Mouse (Mus musculus): ENCODE measurements around the gene Cbx1. TPM values are rescaled to one million over a fixed set of nuclear protein-coding genes. Genes with fewer than 3 reads are reported as not detected.
"Not testable (repeated sequence)": the region's sequence is repeated elsewhere in the genome, so short reads cannot be mapped to it uniquely, and the experiment has no call there.

The Cbx1 gene
- total and polyA plus RNA-seq, 2 experiments from 2014 or later: 55.6 to 57.0 TPM

- peak; percentile 42 for TF ChIP-seq CTCF (IDR thresholded peaks at IDR 0.05; ENCODE audit: low read depth)
- Histone ChIP-seq H3K9me3 (ENCODE audit: low read length) (no peaks in the 10 kb centered on the region), H3K36me3 (ENCODE audit: insufficient read depth) (peaks cover 12% of the 10 kb centered on the region), H3K4me3 (ENCODE audit: low read depth, low read length) (no peak overlapping the region), H3K27me3 (ENCODE audit: insufficient read depth, low read length) (no peaks in the 10 kb centered on the region), H3K4me1 (ENCODE audit: insufficient read depth) (no peaks in the 10 kb centered on the region), H3K4me2 (ENCODE audit: low read depth) (no peak overlapping the region), H3K27ac (ENCODE audit: low read depth, low read length) (no peak overlapping the region), H3K9ac (no peak overlapping the region)
- 48% methylated on average over 1 of the region's 1 CpGs for WGBS
- ATAC-seq (no peak), DNase-seq (no peak)
Measured at GRCm38 (mm10) chr11:96796586-96796985, 7.7 kb downstream of the Cbx1 start.

- ATAC-seq: no peak
- H3K4me3 ChIP-seq (ENCODE audit: low read depth, low read length): no peak overlapping the region
- no peak overlapping the region for H3K27ac ChIP-seq (ENCODE audit: low read depth, low read length)
- no peak overlapping the region for H3K4me2 ChIP-seq (ENCODE audit: low read depth)
- no peak overlapping the region for H3K9ac ChIP-seq
- no peaks in the 10 kb centered on the region for H3K4me1 ChIP-seq (ENCODE audit: insufficient read depth)
- WGBS: 93% methylated on average over 2 of the region's 2 CpGs
- DNase-seq: no peak
- no peaks in the 10 kb centered on the region for H3K27me3 ChIP-seq (ENCODE audit: insufficient read depth, low read length)
- no peak for TF ChIP-seq CTCF (IDR thresholded peaks at IDR 0.05; ENCODE audit: low read depth)
- peaks cover 27% of the 10 kb centered on the region for H3K36me3 ChIP-seq (ENCODE audit: insufficient read depth)
- no peaks in the 10 kb centered on the region for H3K9me3 ChIP-seq (ENCODE audit: low read length)
Measured at GRCm38 (mm10) chr11:96799511-96799910, 10.6 kb downstream of the Cbx1 start.

- Histone ChIP-seq H3K9ac (no peak overlapping the region), H3K27me3 (ENCODE audit: insufficient read depth, low read length) (no peaks in the 10 kb centered on the region), H3K9me3 (ENCODE audit: low read length) (no peaks in the 10 kb centered on the region), H3K4me1 (ENCODE audit: insufficient read depth) (no peaks in the 10 kb centered on the region), H3K36me3 (ENCODE audit: insufficient read depth) (peaks cover 60% of the 10 kb centered on the region), H3K27ac (ENCODE audit: low read depth, low read length) (no peak overlapping the region), H3K4me3 (ENCODE audit: low read depth, low read length) (no peak overlapping the region), H3K4me2 (ENCODE audit: low read depth) (no peak overlapping the region)
- ATAC-seq (no peak), DNase-seq (no peak)
- no peak for TF ChIP-seq CTCF (IDR thresholded peaks at IDR 0.05; ENCODE audit: low read depth)
- WGBS: 93% methylated on average over 5 of the region's 5 CpGs
Measured at GRCm38 (mm10) chr11:96805606-96806005, 16.7 kb downstream of the Cbx1 start.

GRCm38 (mm10) chr11:96808066-96808465 is 19.1 kb downstream of the Cbx1 start:
- peak; percentile 52 for TF ChIP-seq CTCF (IDR thresholded peaks at IDR 0.05; ENCODE audit: low read depth)
- ATAC-seq (no peak), DNase-seq (no peak)
- Histone ChIP-seq H3K4me3 (ENCODE audit: low read depth, low read length) (no peak overlapping the region), H3K36me3 (ENCODE audit: insufficient read depth) (peaks cover 57% of the 10 kb centered on the region), H3K4me2 (ENCODE audit: low read depth) (no peak overlapping the region), H3K27ac (ENCODE audit: low read depth, low read length) (no peak overlapping the region), H3K4me1 (ENCODE audit: insufficient read depth) (no peaks in the 10 kb centered on the region), H3K9me3 (ENCODE audit: low read length) (no peaks in the 10 kb centered on the region), H3K9ac (no peak overlapping the region), H3K27me3 (ENCODE audit: insufficient read depth, low read length) (no peaks in the 10 kb centered on the region)
- WGBS: 49% methylated on average over 1 of the region's 1 CpGs

- Histone ChIP-seq H3K27ac (ENCODE audit: low read depth, low read length) (no peak overlapping the region), H3K4me1 (ENCODE audit: insufficient read depth) (no peaks in the 10 kb centered on the region), H3K36me3 (ENCODE audit: insufficient read depth) (peaks cover 52% of the 10 kb centered on the region), H3K9ac (no peak overlapping the region), H3K4me3 (ENCODE audit: low read depth, low read length) (no peak overlapping the region), H3K9me3 (ENCODE audit: low read length) (no peaks in the 10 kb centered on the region), H3K4me2 (ENCODE audit: low read depth) (no peak overlapping the region), H3K27me3 (ENCODE audit: insufficient read depth, low read length) (no peaks in the 10 kb centered on the region)
- WGBS: 81% methylated on average over 6 of the region's 6 CpGs
- no peak for TF ChIP-seq CTCF (IDR thresholded peaks at IDR 0.05; ENCODE audit: low read depth)
- no peak for DNase-seq
- ATAC-seq: no peak
Measured at GRCm38 (mm10) chr11:96809562-96810235, 20.8 kb downstream of the Cbx1 start.

GRCm38 (mm10) chr11:96811188-96811587 is 22.3 kb downstream of the Cbx1 start:
- not testable (repeated sequence) for H3K4me2 ChIP-seq (ENCODE audit: low read depth); H3K27ac ChIP-seq (ENCODE audit: low read depth, low read length); H3K27me3 ChIP-seq (ENCODE audit: insufficient read depth, low read length); H3K9ac ChIP-seq; H3K9me3 ChIP-seq (ENCODE audit: low read length); H3K4me1 ChIP-seq (ENCODE audit: insufficient read depth); H3K4me3 ChIP-seq (ENCODE audit: low read depth, low read length); DNase-seq; ATAC-seq
- peaks cover 47% of the 10 kb centered on the region for H3K36me3 ChIP-seq (ENCODE audit: insufficient read depth)
- WGBS: 94% methylated on average over 1 of the region's 1 CpGs

GRCm38 (mm10) chr11:96813455-96813854 is 24.5 kb downstream of the Cbx1 start:
- Histone ChIP-seq H3K4me1 (ENCODE audit: insufficient read depth) (no peaks in the 10 kb centered on the region), H3K4me2 (ENCODE audit: low read depth) (no peak overlapping the region), H3K4me3 (ENCODE audit: low read depth, low read length) (no peak overlapping the region), H3K9me3 (ENCODE audit: low read length) (no peaks in the 10 kb centered on the region), H3K27me3 (ENCODE audit: insufficient read depth, low read length) (no peaks in the 10 kb centered on the region), H3K27ac (ENCODE audit: low read depth, low read length) (no peak overlapping the region), H3K36me3 (ENCODE audit: insufficient read depth) (peaks cover 55% of the 10 kb centered on the region), H3K9ac (no peak overlapping the region)
- DNase-seq (no peak), ATAC-seq (no peak)
- no peak for TF ChIP-seq CTCF (IDR thresholded peaks at IDR 0.05; ENCODE audit: low read depth)
- WGBS: 92% methylated on average over 4 of the region's 4 CpGs

All from forebrain, postnatal 0 days (tissue).